Mouse (Mus musculus) adrenal gland, adult 18-20 months (tissue): ENCODE results near the gene Smn1. TPM values are rescaled to one million over a fixed set of nuclear protein-coding genes. Genes with fewer than 3 reads are reported as not detected.
"Not testable (repeated sequence)": the region's sequence is repeated elsewhere in the genome, so short reads cannot be mapped to it uniquely, and the experiment has no call there.

Experiments
- DNase-seq, 2 experiments: peaks; one replicate each; pipeline ENCODE4 v3.0.0; 2021 to 2022; ENCODE audit warnings: low spot score in 2 of 2
- long read RNA-seq, 2 experiments: library from polyadenylated mRNA; stranded (forward); transcript quantifications; one replicate each; pipeline ENCODE4 v2.0.0; 2021
- total RNA-seq, 2 experiments: library from RNA; stranded (reverse); gene quantifications; 1 replicate in 1 of 2; 2 replicates in 1 of 2; pipeline ENCODE4 v1.2.3; 2021

Gene Smn1
- total RNA-seq: 10 to 100 TPM; 29.5 to 32.4 TPM
- long read RNA-seq, experiment 1, transcript Smn1-201 (9 exons, 1,222 nt): major isoform, 8 of 9 reads
- long read RNA-seq, experiment 1, partial matches to known transcripts: 0 of 9 reads
- long read RNA-seq, experiment 1, other reads (novel, unspliced or antisense): 1 of 9 reads
- long read RNA-seq, experiment 2, transcript Smn1-201 (9 exons, 1,222 nt): major isoform, 9 of 12 reads
- long read RNA-seq, experiment 2, partial matches to known transcripts: 2 of 12 reads
- long read RNA-seq, experiment 2, other reads (novel, unspliced or antisense): 1 of 12 reads

GRCm38 (mm10) chr13:100124423-100125257 lies at the start of gene Smn1:
Smn1 (plus strand) TSS chr13:100124852.
- peak; percentile 95 for DNase-seq

- no peak for DNase-seq
Observed at GRCm38 (mm10) chr13:100098808-100099207, 25.8 kb upstream of the Smn1 start.

- no peak for DNase-seq
Observed at GRCm38 (mm10) chr13:100103052-100103658, 21.5 kb upstream of the Smn1 start.

- DNase-seq: peak; percentile 98 to 99
Observed at GRCm38 (mm10) chr13:100103748-100104254, 20.9 kb upstream of the Smn1 start, which contains the start of gene Bdp1. Bdp1 (minus strand) TSS chr13:100104070.

GRCm38 (mm10) chr13:100107652-100108472 lies 16.8 kb upstream of the Smn1 start, which contains the start of gene Serf1:
Serf1 (plus strand) TSS chr13:100108012.
- DNase-seq: peak; percentile 85 to 86

- no peak for DNase-seq
Observed at GRCm38 (mm10) chr13:100112218-100112972, 12.3 kb upstream of the Smn1 start.

GRCm38 (mm10) chr13:100123970-100124369 lies 682 bp upstream of the Smn1 start:
- no peak for DNase-seq

- DNase-seq: no peak
Observed at GRCm38 (mm10) chr13:100125258-100125643, 599 bp downstream of the Smn1 start.

- no peak for DNase-seq
Observed at GRCm38 (mm10) chr13:100141646-100142314, 17.1 kb downstream of the Smn1 start.

- no peak for DNase-seq
Observed at GRCm38 (mm10) chr13:100152659-100153058, 28.0 kb downstream of the Smn1 start.

GRCm38 (mm10) chr13:100156624-100157023 lies 32.0 kb downstream of the Smn1 start:
- DNase-seq: no peak

GRCm38 (mm10) chr13:100161171-100161870 lies 36.7 kb downstream of the Smn1 start:
- not testable (repeated sequence) for DNase-seq

- not testable (repeated sequence) for DNase-seq
Observed at GRCm38 (mm10) chr13:100162467-100162866, 37.8 kb downstream of the Smn1 start.

GRCm38 (mm10) chr13:100166378-100166777 lies 41.7 kb downstream of the Smn1 start:
- not testable (repeated sequence) for DNase-seq

- DNase-seq: not testable (repeated sequence)
Observed at GRCm38 (mm10) chr13:100174360-100174759, 49.7 kb downstream of the Smn1 start.

- DNase-seq: not testable (repeated sequence)
Observed at GRCm38 (mm10) chr13:100183111-100183510, 58.5 kb downstream of the Smn1 start.
